Mouse (Mus musculus): ENCODE measurements around the gene Klhl31. TPM values are rescaled to one million over a fixed set of nuclear protein-coding genes. Genes with fewer than 3 reads are reported as not detected.

Klhl31 gene
- 0.40 and 0.70 TPM in 2 replicates for polyA plus RNA-seq (2011; ENCODE audit: insufficient read depth, insufficient read length, low replicate concordance, missing spikeins)

- no peak within 1 kb of the TSS for H3K27ac ChIP-seq (ENCODE audit: control insufficient read depth, insufficient read depth, low read depth, low read length, poor library complexity)
- no peaks in the 10 kb centered on the region for H3K4me1 ChIP-seq (ENCODE audit: control insufficient read depth, insufficient read depth, low read length)
- no peak within 1 kb of the TSS for H3K4me3 ChIP-seq (replicated peaks; ENCODE audit: control insufficient read depth, low read depth, low read length)
- TF ChIP-seq CTCF (IDR thresholded peaks at IDR 0.05; ENCODE audit: control insufficient read depth, insufficient read depth, low read length): no peak
- no peak for TF ChIP-seq POLR2A (IDR thresholded peaks at IDR 0.05; ENCODE audit: borderline replicate concordance, control insufficient read depth, low read depth, low read length)
- 49% methylated on average over 10 of the region's 10 CpGs for WGBS
Measured at GRCm38 (mm10) chr9:77636450-77636951, at the start of gene Klhl31. Klhl31 (plus strand) TSS chr9:77636500.

- Histone ChIP-seq H3K4me3 (replicated peaks; ENCODE audit: control insufficient read depth, low read depth, low read length) (no peak overlapping the region), H3K4me1 (ENCODE audit: control insufficient read depth, insufficient read depth, low read length) (no peaks in the 10 kb centered on the region; the same call in 1 of the 2 replicates), H3K27ac (ENCODE audit: control insufficient read depth, insufficient read depth, low read depth, low read length, poor library complexity) (no peak overlapping the region)
- TF ChIP-seq CTCF (IDR thresholded peaks at IDR 0.05; ENCODE audit: control insufficient read depth, insufficient read depth, low read length) (no peak), POLR2A (IDR thresholded peaks at IDR 0.05; ENCODE audit: borderline replicate concordance, control insufficient read depth, low read depth, low read length) (no peak)
- WGBS: 79% methylated on average over 6 of the region's 6 CpGs
Measured at GRCm38 (mm10) chr9:77586806-77587591, 49.3 kb upstream of the Klhl31 start.

- Histone ChIP-seq H3K4me3 (replicated peaks; ENCODE audit: control insufficient read depth, low read depth, low read length) (no peak overlapping the region), H3K27ac (ENCODE audit: control insufficient read depth, insufficient read depth, low read depth, low read length, poor library complexity) (no peak overlapping the region), H3K4me1 (ENCODE audit: control insufficient read depth, insufficient read depth, low read length) (no peaks in the 10 kb centered on the region; the same call in 1 of the 2 replicates)
- WGBS: 87% methylated on average over 7 of the region's 7 CpGs
- no peak for TF ChIP-seq CTCF (IDR thresholded peaks at IDR 0.05; ENCODE audit: control insufficient read depth, insufficient read depth, low read length)
- no peak for TF ChIP-seq POLR2A (IDR thresholded peaks at IDR 0.05; ENCODE audit: borderline replicate concordance, control insufficient read depth, low read depth, low read length)
Measured at GRCm38 (mm10) chr9:77587616-77588015, 48.7 kb upstream of the Klhl31 start.

DNA sequence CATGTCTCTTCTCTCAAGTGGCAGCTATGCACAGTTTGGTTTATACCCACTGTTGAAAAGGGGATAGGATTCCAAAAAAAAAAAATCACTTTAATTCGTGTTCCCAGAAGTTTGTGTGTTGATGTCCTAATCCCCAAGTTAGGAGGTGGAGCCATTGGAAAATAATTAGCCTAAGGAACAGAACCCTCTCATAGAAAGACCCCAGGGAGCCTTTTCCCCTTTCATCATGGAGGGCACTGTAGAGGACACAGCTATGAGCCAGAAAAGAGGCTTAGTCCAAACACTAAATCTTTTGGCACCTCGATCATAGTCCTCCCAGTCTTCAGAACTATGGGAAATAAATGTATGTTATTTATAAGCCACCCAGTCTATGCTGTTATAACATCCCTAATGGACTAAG is 46.8 kb upstream of the Klhl31 start:
- 59% methylated on average over 2 of the region's 2 CpGs for WGBS
- Histone ChIP-seq H3K4me3 (replicated peaks; ENCODE audit: control insufficient read depth, low read depth, low read length) (no peak overlapping the region), H3K4me1 (ENCODE audit: control insufficient read depth, insufficient read depth, low read length) (no peaks in the 10 kb centered on the region; the same call in 1 of the 2 replicates), H3K27ac (ENCODE audit: control insufficient read depth, insufficient read depth, low read depth, low read length, poor library complexity) (no peak overlapping the region)
- TF ChIP-seq CTCF (IDR thresholded peaks at IDR 0.05; ENCODE audit: control insufficient read depth, insufficient read depth, low read length) (no peak), POLR2A (IDR thresholded peaks at IDR 0.05; ENCODE audit: borderline replicate concordance, control insufficient read depth, low read depth, low read length) (no peak)

GRCm38 (mm10) chr9:77592423-77592822 is 43.9 kb upstream of the Klhl31 start:
- 32% methylated on average over 4 of the region's 4 CpGs for WGBS
- TF ChIP-seq POLR2A (IDR thresholded peaks at IDR 0.05; ENCODE audit: borderline replicate concordance, control insufficient read depth, low read depth, low read length) (no peak), CTCF (IDR thresholded peaks at IDR 0.05; ENCODE audit: control insufficient read depth, insufficient read depth, low read length) (no peak)
- Histone ChIP-seq H3K4me3 (replicated peaks; ENCODE audit: control insufficient read depth, low read depth, low read length) (no peak overlapping the region), H3K4me1 (ENCODE audit: control insufficient read depth, insufficient read depth, low read length) (no peaks in the 10 kb centered on the region), H3K27ac (ENCODE audit: control insufficient read depth, insufficient read depth, low read depth, low read length, poor library complexity) (no peak overlapping the region)

DNA sequence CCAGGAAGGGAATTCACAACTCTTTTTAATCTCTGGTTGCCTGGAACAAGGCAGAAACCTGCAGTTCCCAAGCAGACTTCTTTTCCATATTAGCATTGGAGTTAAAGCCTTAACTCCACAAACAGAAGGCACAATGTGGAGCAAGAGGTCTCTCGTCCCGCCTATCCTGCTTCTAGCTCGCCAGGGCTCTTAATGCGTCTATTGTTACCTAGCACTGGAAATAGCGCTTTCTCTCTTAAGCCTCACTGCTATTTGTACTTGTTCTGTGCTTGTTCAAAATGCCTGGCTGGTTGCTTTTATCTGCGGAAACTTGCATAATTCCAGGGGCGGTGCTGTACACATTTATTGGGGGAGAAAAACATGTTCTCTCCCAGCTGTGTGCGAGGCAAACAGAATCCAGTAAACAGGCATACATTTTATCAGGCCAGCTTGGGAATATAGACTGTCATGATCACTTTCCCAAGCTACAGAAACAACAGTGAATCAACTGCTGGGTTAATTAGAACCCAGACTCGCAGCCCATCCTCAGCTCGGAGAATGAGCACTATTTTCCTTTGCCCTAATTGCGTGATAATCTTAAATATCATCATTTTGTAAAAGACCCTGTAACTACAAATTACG is 41.2 kb upstream of the Klhl31 start:
- 84% methylated on average over 12 of the region's 12 CpGs for WGBS
- Histone ChIP-seq H3K4me1 (ENCODE audit: control insufficient read depth, insufficient read depth, low read length) (no peaks in the 10 kb centered on the region), H3K27ac (ENCODE audit: control insufficient read depth, insufficient read depth, low read depth, low read length, poor library complexity) (no peak overlapping the region), H3K4me3 (replicated peaks; ENCODE audit: control insufficient read depth, low read depth, low read length) (no peak overlapping the region)
- TF ChIP-seq POLR2A (IDR thresholded peaks at IDR 0.05; ENCODE audit: borderline replicate concordance, control insufficient read depth, low read depth, low read length): no peak
- TF ChIP-seq CTCF (IDR thresholded peaks at IDR 0.05; ENCODE audit: control insufficient read depth, insufficient read depth, low read length): no peak

GRCm38 (mm10) chr9:77596355-77596754 is 39.9 kb upstream of the Klhl31 start:
- Histone ChIP-seq H3K27ac (ENCODE audit: control insufficient read depth, insufficient read depth, low read depth, low read length, poor library complexity) (no peak overlapping the region), H3K4me3 (replicated peaks; ENCODE audit: control insufficient read depth, low read depth, low read length) (no peak overlapping the region), H3K4me1 (ENCODE audit: control insufficient read depth, insufficient read depth, low read length) (no peaks in the 10 kb centered on the region)
- 15% methylated on average over 7 of the region's 7 CpGs for WGBS
- TF ChIP-seq CTCF (IDR thresholded peaks at IDR 0.05; ENCODE audit: control insufficient read depth, insufficient read depth, low read length): peak; percentile 91
- no peak for TF ChIP-seq POLR2A (IDR thresholded peaks at IDR 0.05; ENCODE audit: borderline replicate concordance, control insufficient read depth, low read depth, low read length)

DNA sequence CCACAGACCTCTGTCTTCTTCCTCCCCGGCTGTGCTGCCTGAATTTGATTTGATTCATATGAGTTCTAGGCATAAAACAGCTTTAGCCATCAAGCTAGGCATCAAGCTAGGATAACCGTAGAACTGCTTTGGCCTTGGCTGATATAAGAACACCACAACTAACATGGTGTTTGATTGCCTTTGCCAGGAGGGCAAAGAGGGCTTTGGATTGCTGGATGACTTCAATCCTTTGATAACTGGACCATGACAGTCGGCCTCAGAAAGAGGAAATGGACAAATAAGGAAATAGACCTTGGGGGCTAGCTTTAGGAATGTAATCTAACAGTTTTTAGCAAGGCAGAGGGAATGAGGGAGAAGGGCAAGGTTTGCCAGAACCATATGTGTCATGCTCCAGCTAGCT is 37.7 kb upstream of the Klhl31 start:
- Histone ChIP-seq H3K4me1 (ENCODE audit: control insufficient read depth, insufficient read depth, low read length) (no peaks in the 10 kb centered on the region), H3K4me3 (replicated peaks; ENCODE audit: control insufficient read depth, low read depth, low read length) (no peak overlapping the region), H3K27ac (ENCODE audit: control insufficient read depth, insufficient read depth, low read depth, low read length, poor library complexity) (no peak overlapping the region)
- 39% methylated on average over 3 of the region's 3 CpGs for WGBS
- TF ChIP-seq POLR2A (IDR thresholded peaks at IDR 0.05; ENCODE audit: borderline replicate concordance, control insufficient read depth, low read depth, low read length) (no peak), CTCF (IDR thresholded peaks at IDR 0.05; ENCODE audit: control insufficient read depth, insufficient read depth, low read length) (no peak)
